Mouse (Mus musculus) embryonic facial prominence, embryonic 15.5 days (tissue): Measurements from ENCODE around the gene Rnf145. TPM values are rescaled to one million over a fixed set of nuclear protein-coding genes. Genes with fewer than 3 reads are reported as not detected.

Source experiments
- ATAC-seq: fragments of 200-750 bp; cut with Nextera tagmentation; 2 replicates; pipeline ENCODE4 v1.8.0; 2017; ENCODE audit warnings: low read depth, moderate TSS enrichment; ENCODE audit not compliant: insufficient number of reproducible peaks, low FRiP score, low TSS enrichment
- H3K27ac ChIP-seq: fragments of 300-500 bp; sonication (generic); replicated peaks from 2 replicates; pipeline ENCODE4 v1.5.1; 2015; ENCODE audit warnings: mild to moderate bottlenecking, inconsistent platforms
- H3K27me3 ChIP-seq: fragments of 300-500 bp; sonication (generic); 2 replicates; pipeline ENCODE4 v1.6.1; 2015; ENCODE audit warnings: inconsistent platforms
- H3K36me3 ChIP-seq: fragments of 300-500 bp; sonication (generic); 2 replicates; pipeline ENCODE4 v1.6.1; 2015; ENCODE audit warnings: mild to moderate bottlenecking, inconsistent platforms
- H3K4me1 ChIP-seq: fragments of 300-500 bp; sonication (generic); 2 replicates; pipeline ENCODE4 v1.6.1; 2015; ENCODE audit warnings: inconsistent platforms
- H3K4me2 ChIP-seq: fragments of 300-500 bp; sonication (generic); replicated peaks from 2 replicates; pipeline ENCODE4 v1.6.1; 2015; ENCODE audit warnings: mild to moderate bottlenecking, inconsistent platforms
- H3K4me3 ChIP-seq: fragments of 300-500 bp; sonication (generic); replicated peaks from 2 replicates; pipeline ENCODE4 v1.5.1; 2015; ENCODE audit warnings: mild to moderate bottlenecking, inconsistent platforms
- H3K9ac ChIP-seq: fragments of 300-500 bp; sonication (generic); 2 replicates; pipeline ENCODE4 v1.6.1; 2015; ENCODE audit warnings: inconsistent platforms
- H3K9me3 ChIP-seq: fragments of 300-500 bp; sonication (generic); replicated peaks from 2 replicates; pipeline ENCODE4 v1.6.1; 2016; ENCODE audit warnings: inconsistent platforms
- WGBS: fragments of 180-500 bp; shearing (Covaris S2); methylation state at CpG from one replicate; pipeline ENCODE4 v1.1.7; 2015; 5-methylcytosine and 5-hydroxymethylcytosine counted together
- polyA plus RNA-seq: library from polyadenylated mRNA; unstranded; fragments of >200 nt; fragmentation: Nextera tagmentation; extraction: Ambion mirVana; gene quantifications from 2 replicates; pipeline ENCODE4 v1.2.1, GENCODE M21; 2015

Gene Rnf145
- polyA plus RNA-seq, 1 experiment from 2014 or later = 77.5 TPM

- H3K36me3 ChIP-seq = no peaks in the 10 kb centered on the region
- ATAC-seq = no peak
- no peaks in the 10 kb centered on the region for H3K9me3 ChIP-seq
- H3K27ac ChIP-seq = no peak overlapping the region
- H3K4me1 ChIP-seq = no peaks in the 10 kb centered on the region
- H3K4me2 ChIP-seq = no peak overlapping the region
- H3K9ac ChIP-seq = no peak overlapping the region
- WGBS = 77% methylated on average over 14 of the region's 14 CpGs
- H3K27me3 ChIP-seq = no peaks in the 10 kb centered on the region
- no peak overlapping the region for H3K4me3 ChIP-seq
These were observed 6.4 kb upstream of the Rnf145 start for GRCm38 (mm10) chr11:44512044-44513025.

GRCm38 (mm10) chr11:44513026-44513422 lies 5.7 kb upstream of the Rnf145 start:
- no peak overlapping the region for H3K4me3 ChIP-seq
- H3K36me3 ChIP-seq = no peaks in the 10 kb centered on the region
- peaks cover 2% of the 10 kb centered on the region; the same call in 1 of the 2 replicates for H3K4me1 ChIP-seq
- H3K27ac ChIP-seq = no peak overlapping the region
- no peaks in the 10 kb centered on the region for H3K9me3 ChIP-seq
- no peak for ATAC-seq
- H3K27me3 ChIP-seq = no peaks in the 10 kb centered on the region
- H3K4me2 ChIP-seq = no peak overlapping the region
- H3K9ac ChIP-seq = no peak overlapping the region
- 64% methylated on average over 2 of the region's 2 CpGs for WGBS

- H3K27me3 ChIP-seq = no peaks in the 10 kb centered on the region
- no peak overlapping the region for H3K4me3 ChIP-seq
- H3K9me3 ChIP-seq = no peaks in the 10 kb centered on the region
- H3K27ac ChIP-seq = no peak overlapping the region
- H3K4me1 ChIP-seq = peaks cover 7% of the 10 kb centered on the region; the same call in 1 of the 2 replicates
- H3K9ac ChIP-seq = no peak overlapping the region
- H3K36me3 ChIP-seq = no peaks in the 10 kb centered on the region
- no peak for ATAC-seq
- WGBS = 56% methylated on average over 2 of the region's 2 CpGs
- no peak overlapping the region for H3K4me2 ChIP-seq
These were observed 4.1 kb upstream of the Rnf145 start for GRCm38 (mm10) chr11:44514666-44515065.

GRCm38 (mm10) chr11:44516362-44516761 lies 2.4 kb upstream of the Rnf145 start:
- no peaks in the 10 kb centered on the region for H3K9me3 ChIP-seq
- H3K36me3 ChIP-seq = no peaks in the 10 kb centered on the region
- no peak overlapping the region for H3K27ac ChIP-seq
- WGBS = 33% methylated on average over 1 of the region's 1 CpGs
- no peaks in the 10 kb centered on the region for H3K27me3 ChIP-seq
- H3K4me2 ChIP-seq = no peak overlapping the region
- no peak overlapping the region for H3K9ac ChIP-seq
- H3K4me1 ChIP-seq = peaks cover 11% of the 10 kb centered on the region
- no peak for ATAC-seq
- H3K4me3 ChIP-seq = no peak overlapping the region

GRCm38 (mm10) chr11:44517561-44518280 lies 1.0 kb upstream of the Rnf145 start:
- Histone ChIP-seq H3K27ac (no peak overlapping the region), H3K27me3 (no peaks in the 10 kb centered on the region), H3K4me2 (peak overlapping the region; percentile 93), H3K4me1 (peaks cover 15% of the 10 kb centered on the region), H3K9me3 (no peaks in the 10 kb centered on the region), H3K36me3 (no peaks in the 10 kb centered on the region), H3K9ac (no peak overlapping the region; the same call in 1 of the 2 replicates), H3K4me3 (peak overlapping the region; percentile 99)
- 43% methylated on average over 6 of the region's 6 CpGs for WGBS
- ATAC-seq = no peak

- Histone ChIP-seq H3K4me1 (peaks cover 15% of the 10 kb centered on the region), H3K9ac (peak overlapping the region; percentile 97), H3K36me3 (no peaks in the 10 kb centered on the region), H3K27me3 (no peaks in the 10 kb centered on the region), H3K4me3 (peak overlapping the region; percentile 99), H3K4me2 (peak overlapping the region; percentile 93), H3K9me3 (no peaks in the 10 kb centered on the region), H3K27ac (peak overlapping the region; percentile 91)
- 0% methylated on average over 26 of the region's 61 CpGs for WGBS
- ATAC-seq = peak; percentile 77
These were observed 559 bp downstream of the Rnf145 start for GRCm38 (mm10) chr11:44519096-44519949.

- H3K4me1 ChIP-seq = peaks cover 15% of the 10 kb centered on the region
- peak overlapping the region; percentile 99 for H3K4me3 ChIP-seq
- H3K27ac ChIP-seq = peak overlapping the region; percentile 91
- peak overlapping the region; percentile 93 for H3K4me2 ChIP-seq
- H3K36me3 ChIP-seq = peaks cover 7% of the 10 kb centered on the region
- 0% methylated on average over 28 of the region's 28 CpGs for WGBS
- H3K27me3 ChIP-seq = no peaks in the 10 kb centered on the region
- H3K9ac ChIP-seq = peak overlapping the region; percentile 97
- ATAC-seq = peak; percentile 85
- H3K9me3 ChIP-seq = no peaks in the 10 kb centered on the region
These were observed 1.4 kb downstream of the Rnf145 start for GRCm38 (mm10) chr11:44519950-44520761.

- Histone ChIP-seq H3K4me1 (peaks cover 15% of the 10 kb centered on the region), H3K36me3 (peaks cover 21% of the 10 kb centered on the region), H3K9ac (no peak overlapping the region), H3K4me2 (no peak overlapping the region), H3K27me3 (no peaks in the 10 kb centered on the region), H3K27ac (no peak overlapping the region), H3K4me3 (no peak overlapping the region), H3K9me3 (no peaks in the 10 kb centered on the region)
- ATAC-seq = no peak
- 85% methylated on average over 5 of the region's 5 CpGs for WGBS
These were observed 3.8 kb downstream of the Rnf145 start for GRCm38 (mm10) chr11:44522594-44522993.

- H3K36me3 ChIP-seq = peaks cover 40% of the 10 kb centered on the region
- no peaks in the 10 kb centered on the region for H3K27me3 ChIP-seq
- no peak for ATAC-seq
- no peak overlapping the region for H3K27ac ChIP-seq
- H3K4me3 ChIP-seq = no peak overlapping the region
- WGBS = 78% methylated on average over 4 of the region's 4 CpGs
- H3K4me1 ChIP-seq = peaks cover 10% of the 10 kb centered on the region
- H3K4me2 ChIP-seq = no peak overlapping the region
- no peak overlapping the region for H3K9ac ChIP-seq
- no peaks in the 10 kb centered on the region for H3K9me3 ChIP-seq
These were observed 7.0 kb downstream of the Rnf145 start for GRCm38 (mm10) chr11:44525765-44526164.

- peaks cover 2% of the 10 kb centered on the region; the same call in 1 of the 2 replicates for H3K4me1 ChIP-seq
- no peaks in the 10 kb centered on the region for H3K27me3 ChIP-seq
- ATAC-seq = no peak
- peaks cover 40% of the 10 kb centered on the region for H3K36me3 ChIP-seq
- no peaks in the 10 kb centered on the region for H3K9me3 ChIP-seq
- no peak overlapping the region for H3K4me3 ChIP-seq
- no peak overlapping the region for H3K4me2 ChIP-seq
- no peak overlapping the region for H3K9ac ChIP-seq
- 88% methylated on average over 11 of the region's 11 CpGs for WGBS
- H3K27ac ChIP-seq = no peak overlapping the region
These were observed 8.0 kb downstream of the Rnf145 start for GRCm38 (mm10) chr11:44526654-44527263.
